Mouse (Mus musculus) kidney, embryonic 16.5 days (tissue): ENCODE measurements around the gene Igsf23. TPM values are rescaled to one million over a fixed set of nuclear protein-coding genes. Genes with fewer than 3 reads are reported as not detected.

Experiments used
- ATAC-seq: fragments of 200-750 bp; cut with Nextera tagmentation; 2 replicates; pipeline ENCODE4 v1.8.0; 2017; ENCODE audit warnings: moderate TSS enrichment; ENCODE audit not compliant: low FRiP score, low TSS enrichment
- H3K27ac ChIP-seq: fragments of 300-500 bp; sonication (generic); 2 replicates; pipeline ENCODE4 v1.5.1; 2014; ENCODE audit warnings: low read length
- H3K27me3 ChIP-seq: fragments of 300-500 bp; sonication (generic); 2 replicates; pipeline ENCODE4 v1.6.1; 2014; ENCODE audit warnings: low read length, control low read depth, mixed read lengths; ENCODE audit not compliant: insufficient read depth
- H3K36me3 ChIP-seq: fragments of 300-500 bp; sonication (generic); 2 replicates; pipeline ENCODE4 v1.6.1; 2014; ENCODE audit warnings: low read length, control low read depth, mixed read lengths; ENCODE audit not compliant: insufficient read depth
- H3K4me1 ChIP-seq: fragments of 300-500 bp; sonication (generic); 2 replicates; pipeline ENCODE4 v1.6.1; 2014; ENCODE audit warnings: low read length, control low read depth, mixed read lengths; ENCODE audit not compliant: insufficient read depth
- H3K4me2 ChIP-seq: fragments of 300-500 bp; sonication (generic); replicated peaks from 2 replicates; pipeline ENCODE4 v1.6.1; 2014; ENCODE audit warnings: low read depth, low read length
- H3K4me3 ChIP-seq: fragments of 300-500 bp; sonication (generic); 2 replicates; pipeline ENCODE4 v1.5.1; 2014; ENCODE audit warnings: mild to moderate bottlenecking, low read length
- H3K9ac ChIP-seq: fragments of 300-500 bp; sonication (generic); replicated peaks from 2 replicates; pipeline ENCODE4 v1.6.1; 2014; ENCODE audit warnings: low read length
- H3K9me3 ChIP-seq: fragments of 300-500 bp; sonication (generic); 2 replicates; pipeline ENCODE4 v1.6.1; 2016; ENCODE audit warnings: low read length, control low read depth
- WGBS: fragments of 180-500 bp; shearing (Covaris S2); extraction: QIAGEN DNeasy Blood & Tissue Kit; methylation state at CpG from one replicate; pipeline ENCODE4 v1.1.7; 2014; 5-methylcytosine and 5-hydroxymethylcytosine counted together
- polyA plus RNA-seq: library from polyadenylated mRNA; unstranded; fragments of >200 nt; fragmentation: Nextera tagmentation; extraction: Ambion mirVana; gene quantifications from 2 replicates; pipeline ENCODE4 v1.2.1, GENCODE M21; 2015

The Igsf23 gene
- polyA plus RNA-seq, 1 experiment from 2014 or later = 0.21 TPM

DNA sequence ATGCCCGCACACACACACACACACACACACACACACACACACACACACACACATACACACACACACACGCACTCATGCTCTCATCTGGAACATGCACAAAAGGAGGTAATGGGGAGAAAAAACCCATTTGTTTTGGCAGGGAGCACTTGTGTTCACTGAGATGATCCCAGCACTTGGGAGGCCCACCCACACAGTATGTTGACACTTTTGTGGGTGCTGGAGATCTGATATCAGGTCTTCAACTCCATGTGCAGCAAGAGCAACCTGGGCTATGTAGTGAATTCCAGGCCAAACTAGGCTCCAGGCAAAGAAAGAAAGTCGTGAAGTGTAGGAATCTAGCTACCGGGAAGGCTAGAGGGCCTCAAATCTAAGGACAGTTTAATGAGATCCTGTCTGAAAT lies 5.3 kb upstream of the Igsf23 start:
- Histone ChIP-seq H3K27ac (no peak overlapping the region), H3K9me3 (no peaks in the 10 kb centered on the region), H3K27me3 (no peaks in the 10 kb centered on the region), H3K4me2 (no peak overlapping the region), H3K9ac (no peak overlapping the region), H3K4me3 (no peak overlapping the region), H3K4me1 (peaks cover 7% of the 10 kb centered on the region; the same call in 1 of the 2 replicates), H3K36me3 (no peaks in the 10 kb centered on the region)
- no peak for ATAC-seq
- 60% methylated on average over 4 of the region's 4 CpGs for WGBS

DNA sequence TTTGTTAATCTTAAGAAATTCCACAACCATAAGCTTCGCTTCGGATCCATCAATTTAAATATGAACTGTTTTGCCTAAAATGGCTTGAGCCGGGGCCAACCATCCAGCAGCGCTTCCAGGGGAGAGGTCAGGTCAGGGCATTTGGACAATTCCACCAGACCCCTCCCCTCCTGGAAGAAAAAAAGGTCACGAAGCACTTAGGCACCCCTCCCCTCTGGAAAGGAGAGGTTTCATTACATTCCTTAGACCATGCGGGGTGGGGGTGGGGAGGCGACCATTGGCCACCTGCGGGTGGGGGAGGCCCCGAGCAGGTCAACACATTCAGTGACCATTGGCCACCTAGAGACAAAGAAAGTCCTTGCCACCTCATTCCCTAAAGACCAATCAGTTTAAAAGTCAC lies 2.5 kb upstream of the Igsf23 start:
- H3K27me3 ChIP-seq = no peaks in the 10 kb centered on the region
- H3K4me1 ChIP-seq = peaks cover 7% of the 10 kb centered on the region; the same call in 1 of the 2 replicates
- H3K4me3 ChIP-seq = no peak overlapping the region
- no peaks in the 10 kb centered on the region for H3K9me3 ChIP-seq
- H3K36me3 ChIP-seq = no peaks in the 10 kb centered on the region
- H3K9ac ChIP-seq = no peak overlapping the region
- no peak overlapping the region for H3K27ac ChIP-seq
- ATAC-seq = no peak
- H3K4me2 ChIP-seq = no peak overlapping the region
- 45% methylated on average over 9 of the region's 9 CpGs for WGBS

DNA sequence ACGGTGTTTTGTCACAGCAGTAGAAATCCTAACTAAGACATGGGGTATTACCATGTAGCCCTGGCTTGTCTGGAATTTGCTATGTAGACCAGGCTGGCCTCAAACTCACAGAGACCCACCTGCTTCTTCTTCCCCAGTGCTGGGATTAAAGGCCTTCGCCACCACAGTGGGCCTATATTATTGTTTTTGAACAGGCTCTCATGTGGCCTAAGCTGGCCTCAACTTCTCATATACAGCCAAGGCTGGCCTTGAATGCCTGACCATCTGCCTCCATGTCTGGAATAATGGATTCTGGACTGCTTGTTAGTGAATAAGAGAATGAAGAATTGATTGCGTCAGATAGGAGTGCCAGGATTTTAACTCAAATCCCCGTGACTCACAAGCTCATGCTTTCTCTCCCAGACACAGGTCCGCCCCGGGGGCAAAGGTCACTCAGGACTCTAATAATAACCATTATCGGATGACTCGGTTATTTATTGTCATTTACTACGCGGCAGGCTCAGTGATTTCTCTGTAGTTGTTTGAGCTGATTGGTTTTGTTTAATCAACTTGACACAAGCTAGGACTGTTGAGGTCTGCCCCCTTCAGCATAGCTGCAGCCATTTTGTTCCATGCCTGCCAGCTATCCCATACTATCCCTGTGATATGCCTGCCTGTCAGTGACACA lies 1.9 kb upstream of the Igsf23 start:
- no peak overlapping the region for H3K27ac ChIP-seq
- WGBS = 67% methylated on average over 10 of the region's 10 CpGs

DNA sequence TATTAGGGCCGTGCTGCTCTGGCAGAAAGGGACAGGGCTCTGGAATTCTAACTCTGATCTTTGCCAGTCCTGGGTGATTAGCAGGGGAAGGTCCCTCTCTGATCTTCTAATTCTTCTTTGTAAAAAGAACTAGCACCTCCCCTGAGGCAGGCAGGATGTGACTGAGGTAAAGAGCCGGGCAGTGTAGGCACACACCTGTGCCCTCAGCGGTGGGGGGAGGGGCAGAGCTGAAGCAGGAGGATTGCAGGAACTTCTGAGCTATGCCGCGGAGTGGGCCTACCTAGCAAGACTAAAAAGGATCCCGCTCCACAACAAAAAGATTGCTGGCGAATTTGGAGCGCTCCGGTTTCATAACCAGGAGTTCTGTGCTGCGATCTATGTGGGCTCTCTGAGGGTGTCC lies 560 bp downstream of the Igsf23 start:
- WGBS = 54% methylated on average over 10 of the region's 10 CpGs
- Histone ChIP-seq H3K4me2 (no peak overlapping the region), H3K9me3 (no peaks in the 10 kb centered on the region), H3K4me3 (no peak overlapping the region), H3K27me3 (no peaks in the 10 kb centered on the region), H3K36me3 (no peaks in the 10 kb centered on the region), H3K9ac (no peak overlapping the region), H3K4me1 (0 out of 2 replicates have a peak, but pooled peaks cover 4% of the 10 kb centered on the region), H3K27ac (no peak overlapping the region)
- ATAC-seq = no peak

More for the DNA sequence above, 1.9 kb upstream of the Igsf23 start:
- H3K9me3 ChIP-seq = no peaks in the 10 kb centered on the region
- no peak overlapping the region for H3K9ac ChIP-seq
- no peak for ATAC-seq
- no peaks in the 10 kb centered on the region for H3K36me3 ChIP-seq
- H3K4me2 ChIP-seq = no peak overlapping the region
- H3K4me1 ChIP-seq = peaks cover 7% of the 10 kb centered on the region; the same call in 1 of the 2 replicates
- no peaks in the 10 kb centered on the region for H3K27me3 ChIP-seq
- H3K4me3 ChIP-seq = no peak overlapping the region

DNA sequence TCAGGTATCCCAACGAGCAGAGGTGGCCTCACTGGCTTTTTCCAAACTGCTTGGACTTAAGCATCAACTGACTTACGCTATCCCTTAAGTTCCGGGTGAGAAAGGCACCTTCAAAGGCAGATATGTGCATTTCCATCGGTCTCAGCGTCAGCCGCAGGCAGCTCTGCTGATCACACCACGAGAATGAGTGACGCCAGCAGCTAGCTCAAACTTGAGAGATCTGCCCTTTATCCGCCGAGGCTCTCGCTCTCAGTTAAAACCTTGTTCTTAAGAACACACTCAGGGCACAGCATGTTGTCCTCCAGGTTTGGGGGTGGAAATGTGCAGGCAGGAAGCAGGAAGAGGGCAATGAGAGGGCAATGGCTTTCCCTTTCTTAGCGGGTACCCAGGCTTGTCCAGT lies 1.6 kb downstream of the Igsf23 start:
- no peaks in the 10 kb centered on the region for H3K9me3 ChIP-seq

DNA sequence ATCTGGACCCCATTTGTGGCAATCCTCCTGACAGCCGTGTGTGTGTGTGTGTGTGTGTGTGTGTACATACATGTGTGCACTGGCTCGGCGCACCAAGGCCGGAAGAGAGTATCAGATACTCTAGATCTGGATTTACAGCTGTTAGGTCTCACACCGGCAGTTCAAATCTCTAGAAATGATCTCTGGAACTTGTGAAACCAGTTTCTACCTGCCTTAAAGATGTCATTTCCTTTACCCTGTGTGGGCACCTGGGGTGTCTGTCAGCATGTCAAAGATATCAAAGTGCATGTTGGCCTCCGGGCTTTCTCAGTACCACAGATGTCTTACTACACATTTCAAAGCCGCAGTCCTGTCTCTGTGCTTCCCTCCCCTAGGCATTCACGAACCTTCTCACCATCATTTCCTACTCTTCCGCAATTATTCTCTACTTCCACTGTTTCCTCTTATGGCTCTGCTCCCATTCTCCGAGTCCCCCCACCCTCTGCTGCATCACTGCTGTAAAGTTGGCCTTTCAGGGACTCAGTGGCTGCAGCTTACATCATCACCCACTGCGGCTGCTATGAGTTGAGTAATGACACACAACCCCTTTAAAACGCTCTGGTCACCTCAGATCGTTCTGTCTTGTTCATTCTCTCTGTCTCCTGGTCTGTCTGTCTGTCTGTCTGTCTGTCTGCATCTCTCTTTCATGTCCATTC lies 4.6 kb downstream of the Igsf23 start:
- 76% methylated on average over 13 of the region's 13 CpGs for WGBS
- no peaks in the 10 kb centered on the region for H3K9me3 ChIP-seq
- no peak overlapping the region for H3K4me3 ChIP-seq
- no peaks in the 10 kb centered on the region for H3K36me3 ChIP-seq
- no peak overlapping the region for H3K9ac ChIP-seq
- no peaks in the 10 kb centered on the region for H3K4me1 ChIP-seq
- H3K4me2 ChIP-seq = no peak overlapping the region
- H3K27me3 ChIP-seq = no peaks in the 10 kb centered on the region
- no peak overlapping the region for H3K27ac ChIP-seq
- no peak for ATAC-seq

More for the DNA sequence above, 1.6 kb downstream of the Igsf23 start:
- no peak overlapping the region for H3K4me3 ChIP-seq
- H3K9ac ChIP-seq = no peak overlapping the region
- no peak overlapping the region for H3K4me2 ChIP-seq
- H3K27me3 ChIP-seq = no peaks in the 10 kb centered on the region
- no peak overlapping the region for H3K27ac ChIP-seq
- no peak for ATAC-seq
- no peaks in the 10 kb centered on the region for H3K36me3 ChIP-seq
- WGBS = 77% methylated on average over 12 of the region's 12 CpGs
- 0 out of 2 replicates have a peak, but pooled peaks cover 4% of the 10 kb centered on the region for H3K4me1 ChIP-seq

DNA sequence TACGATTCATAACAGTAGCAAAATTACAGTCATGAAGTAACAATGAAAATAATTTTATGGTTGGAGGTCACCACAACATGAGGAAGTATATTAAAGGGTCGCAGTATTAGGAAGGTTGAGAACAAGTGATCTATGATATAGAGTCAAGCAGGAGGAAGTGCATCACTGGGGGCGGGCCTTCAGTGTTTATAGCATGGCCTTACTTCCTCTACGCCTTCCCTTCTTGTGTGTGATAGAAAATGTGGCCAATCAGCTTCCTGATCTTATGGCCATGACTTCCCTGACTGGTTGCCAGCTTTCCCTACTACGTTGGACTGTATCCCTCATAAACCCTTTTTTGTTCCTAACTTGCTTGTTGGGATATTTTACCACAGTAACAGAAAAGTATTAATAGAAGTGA lies 5.4 kb downstream of the Igsf23 start:
- H3K4me3 ChIP-seq = no peak overlapping the region
- no peak for ATAC-seq
- H3K4me2 ChIP-seq = no peak overlapping the region
- H3K27ac ChIP-seq = no peak overlapping the region
- H3K9me3 ChIP-seq = no peaks in the 10 kb centered on the region
- H3K4me1 ChIP-seq = no peaks in the 10 kb centered on the region
- H3K9ac ChIP-seq = no peak overlapping the region
- H3K36me3 ChIP-seq = no peaks in the 10 kb centered on the region
- no peaks in the 10 kb centered on the region for H3K27me3 ChIP-seq
- 89% methylated on average over 5 of the region's 5 CpGs for WGBS

DNA sequence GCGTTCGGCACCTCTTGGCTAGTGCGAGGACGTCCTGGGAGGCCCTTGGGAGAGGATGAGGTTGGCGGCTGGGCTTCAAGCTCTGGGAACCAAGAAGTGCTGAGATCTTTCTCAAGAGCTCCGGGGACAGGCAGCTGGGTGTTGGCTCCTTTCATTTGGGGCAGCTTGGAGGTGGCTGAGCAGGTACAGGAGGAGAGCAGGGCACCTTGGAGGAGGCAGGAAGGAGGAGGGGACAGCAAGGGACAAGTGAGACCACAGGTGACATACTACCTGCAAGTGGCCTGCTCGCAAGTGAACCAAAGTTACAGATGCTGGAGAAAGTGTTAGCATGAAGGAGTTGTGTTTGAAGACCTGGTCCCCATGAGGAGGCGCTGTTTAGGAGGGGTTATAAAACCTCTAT lies 5.8 kb downstream of the Igsf23 start:
- Histone ChIP-seq H3K9ac (no peak overlapping the region), H3K4me1 (no peaks in the 10 kb centered on the region), H3K36me3 (no peaks in the 10 kb centered on the region), H3K4me2 (no peak overlapping the region), H3K27me3 (no peaks in the 10 kb centered on the region), H3K9me3 (no peaks in the 10 kb centered on the region), H3K4me3 (no peak overlapping the region), H3K27ac (no peak overlapping the region)
- no peak for ATAC-seq
- WGBS = 90% methylated on average over 8 of the region's 8 CpGs

DNA sequence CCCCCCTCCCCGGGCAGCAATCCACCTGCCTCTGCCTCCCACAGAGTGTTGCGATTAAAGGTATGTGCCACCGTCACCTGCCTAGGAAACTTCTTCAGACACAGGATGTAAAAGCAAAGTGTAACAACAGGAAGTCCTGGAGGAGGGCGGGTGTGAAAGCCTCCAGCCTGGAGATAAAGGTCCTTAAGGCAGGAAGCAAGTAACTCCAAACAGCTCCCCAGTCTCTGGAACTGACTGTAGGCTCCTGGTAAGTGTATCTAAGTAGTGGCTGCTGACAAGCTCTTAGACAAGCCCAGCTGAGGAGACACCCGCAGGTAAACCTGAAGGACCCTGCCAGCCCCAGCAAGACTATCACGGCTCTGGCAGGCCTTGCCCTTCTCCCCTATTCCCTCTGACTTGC lies 10.3 kb downstream of the Igsf23 start:
- no peak overlapping the region for H3K4me2 ChIP-seq
- no peaks in the 10 kb centered on the region for H3K9me3 ChIP-seq
- H3K27me3 ChIP-seq = no peaks in the 10 kb centered on the region
- H3K27ac ChIP-seq = 0 out of 2 replicates have a peak overlapping the region, but pooled peaks have one; percentile 10
- WGBS = 26% methylated on average over 4 of the region's 6 CpGs
- no peak for ATAC-seq
- H3K36me3 ChIP-seq = no peaks in the 10 kb centered on the region
- no peaks in the 10 kb centered on the region for H3K4me1 ChIP-seq
- H3K4me3 ChIP-seq = no peak overlapping the region
- no peak overlapping the region for H3K9ac ChIP-seq

DNA sequence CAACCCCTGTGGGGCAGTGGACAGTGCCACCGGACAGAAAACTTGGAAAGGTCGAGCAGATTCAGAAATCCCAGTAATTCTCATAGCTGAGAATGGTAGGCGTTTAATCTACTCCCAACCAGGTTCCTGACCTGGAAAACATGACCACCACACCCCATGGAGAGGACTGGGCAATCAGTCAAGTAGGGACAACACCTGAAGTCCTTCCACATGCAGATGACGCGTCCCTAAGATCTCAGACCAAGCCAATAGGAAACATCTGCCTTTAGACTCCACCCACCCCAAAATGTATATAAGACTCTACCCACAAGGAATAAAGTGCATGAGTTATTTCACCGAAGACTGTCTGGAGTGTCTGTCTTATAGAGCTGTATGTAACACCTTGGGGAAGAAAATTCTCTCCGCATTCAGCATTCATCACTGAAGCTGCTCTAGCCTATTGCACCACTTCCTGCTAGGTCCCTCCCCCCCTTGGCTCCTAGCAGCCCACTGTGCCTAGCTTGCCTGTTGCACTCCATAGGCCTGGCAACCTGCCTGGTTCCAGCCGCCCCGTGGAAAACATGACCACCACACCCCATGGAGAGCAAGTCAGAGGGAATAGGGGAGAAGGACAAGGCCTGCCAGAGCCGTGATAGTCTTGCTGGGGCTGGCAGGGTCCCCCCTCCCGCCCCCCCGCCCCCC lies 10.9 kb downstream of the Igsf23 start:
- Histone ChIP-seq H3K4me3 (no peak overlapping the region), H3K9me3 (no peaks in the 10 kb centered on the region), H3K27me3 (no peaks in the 10 kb centered on the region), H3K4me1 (no peaks in the 10 kb centered on the region), H3K9ac (no peak overlapping the region), H3K27ac (no peak overlapping the region), H3K36me3 (no peaks in the 10 kb centered on the region), H3K4me2 (no peak overlapping the region)
- peak; percentile 44; the same call in 1 of the 2 replicates for ATAC-seq
- WGBS = 45% methylated on average over 12 of the region's 12 CpGs
